Mouse (Mus musculus) neural tube, embryonic 11.5 days (tissue): Measurements from ENCODE around the gene Scnn1b. TPM values are rescaled to one million over a fixed set of nuclear protein-coding genes. Genes with fewer than 3 reads are reported as not detected.

Source experiments
- ATAC-seq: fragments of 200-750 bp; cut with Nextera tagmentation; 2 replicates; pipeline ENCODE4 v1.8.0; 2017; ENCODE audit warnings: moderate number of reproducible peaks, mild to moderate bottlenecking, moderate TSS enrichment, moderate library complexity; ENCODE audit not compliant: insufficient read depth, low FRiP score, low TSS enrichment
- DNase-seq: peaks from one replicate; pipeline ENCODE4 v3.0.0-alpha.2; 2015; ENCODE audit warnings: low spot score
- H3K27ac ChIP-seq: fragments of 300-500 bp; sonication (generic); 2 replicates; pipeline ENCODE4 v1.5.1; 2014; ENCODE audit warnings: low read depth, mild to moderate bottlenecking, low read length
- H3K27me3 ChIP-seq: fragments of 300-500 bp; sonication (generic); 2 replicates; pipeline ENCODE4 v1.6.1; 2014; ENCODE audit warnings: mild to moderate bottlenecking, low read length, mixed read lengths; ENCODE audit not compliant: control insufficient read depth, insufficient read depth
- H3K36me3 ChIP-seq: fragments of 300-500 bp; sonication (generic); 2 replicates; pipeline ENCODE4 v1.6.1; 2014; ENCODE audit warnings: mild to moderate bottlenecking, low read length, moderate library complexity, mixed read lengths; ENCODE audit not compliant: control insufficient read depth, insufficient read depth
- H3K4me1 ChIP-seq: fragments of 300-500 bp; sonication (generic); 2 replicates; pipeline ENCODE4 v1.6.1; 2014; ENCODE audit warnings: low read length, mixed read lengths; ENCODE audit not compliant: control insufficient read depth, insufficient read depth
- H3K4me2 ChIP-seq: fragments of 300-500 bp; sonication (generic); 2 replicates; pipeline ENCODE4 v1.6.1; 2014; ENCODE audit warnings: low read depth, mild to moderate bottlenecking, moderate library complexity
- H3K4me3 ChIP-seq: fragments of 300-500 bp; sonication (generic); 2 replicates; pipeline ENCODE4 v1.5.1; 2014; ENCODE audit warnings: low read depth, low read length
- H3K9ac ChIP-seq: fragments of 300-500 bp; sonication (generic); 2 replicates; pipeline ENCODE4 v1.6.1; 2014; ENCODE audit warnings: mild to moderate bottlenecking, low read length
- H3K9me3 ChIP-seq: fragments of 300-500 bp; sonication (generic); 2 replicates; pipeline ENCODE4 v1.6.1; 2016; ENCODE audit warnings: low read length; ENCODE audit not compliant: control insufficient read depth
- WGBS: fragments of 180-500 bp; shearing (Covaris S2); extraction: QIAGEN DNeasy Blood & Tissue Kit; methylation state at CpG from one replicate; pipeline ENCODE4 v1.1.7; 2014; 5-methylcytosine and 5-hydroxymethylcytosine counted together
- polyA plus RNA-seq: library from polyadenylated mRNA; unstranded; fragments of >200 nt; fragmentation: Nextera tagmentation; extraction: Ambion mirVana; gene quantifications from 2 replicates; pipeline ENCODE4 v1.2.1, GENCODE M21; 2014

Scnn1b gene
- polyA plus RNA-seq, 1 experiment from 2014 or later = 0.19 TPM

GRCm38 (mm10) chr7:121899940-121900339 is 35.1 kb downstream of the Scnn1b start:
- no peaks in the 10 kb centered on the region for H3K9me3 ChIP-seq
- H3K9ac ChIP-seq = no peak overlapping the region; the same call in 1 of the 2 replicates
- no peaks in the 10 kb centered on the region for H3K36me3 ChIP-seq
- H3K4me3 ChIP-seq = no peak overlapping the region
- 8% methylated on average over 7 of the region's 7 CpGs for WGBS
- H3K27ac ChIP-seq = no peak overlapping the region
- DNase-seq (peak; percentile 39), ATAC-seq (no peak)
- no peaks in the 10 kb centered on the region for H3K27me3 ChIP-seq
- peak overlapping the region; percentile 27 for H3K4me2 ChIP-seq
- no peaks in the 10 kb centered on the region for H3K4me1 ChIP-seq

GRCm38 (mm10) chr7:121902757-121903411 is 38.0 kb downstream of the Scnn1b start:
- no peak overlapping the region for H3K4me2 ChIP-seq
- H3K9ac ChIP-seq = no peak overlapping the region
- no peaks in the 10 kb centered on the region for H3K4me1 ChIP-seq
- no peaks in the 10 kb centered on the region for H3K36me3 ChIP-seq
- WGBS = 83% methylated on average over 8 of the region's 8 CpGs
- H3K27me3 ChIP-seq = no peaks in the 10 kb centered on the region
- no peak overlapping the region for H3K27ac ChIP-seq
- no peak for ATAC-seq
- no peaks in the 10 kb centered on the region for H3K9me3 ChIP-seq
- no peak overlapping the region for H3K4me3 ChIP-seq
- no peak for DNase-seq

GRCm38 (mm10) chr7:121906879-121907278 is 42.0 kb downstream of the Scnn1b start:
- no peaks in the 10 kb centered on the region for H3K9me3 ChIP-seq
- no peaks in the 10 kb centered on the region for H3K4me1 ChIP-seq
- no peak overlapping the region for H3K27ac ChIP-seq
- H3K4me3 ChIP-seq = no peak overlapping the region
- no peak overlapping the region for H3K9ac ChIP-seq
- H3K4me2 ChIP-seq = no peak overlapping the region
- ATAC-seq = no peak
- DNase-seq = no peak
- no peaks in the 10 kb centered on the region for H3K36me3 ChIP-seq
- no peaks in the 10 kb centered on the region for H3K27me3 ChIP-seq
- WGBS = 85% methylated on average over 4 of the region's 4 CpGs

DNA sequence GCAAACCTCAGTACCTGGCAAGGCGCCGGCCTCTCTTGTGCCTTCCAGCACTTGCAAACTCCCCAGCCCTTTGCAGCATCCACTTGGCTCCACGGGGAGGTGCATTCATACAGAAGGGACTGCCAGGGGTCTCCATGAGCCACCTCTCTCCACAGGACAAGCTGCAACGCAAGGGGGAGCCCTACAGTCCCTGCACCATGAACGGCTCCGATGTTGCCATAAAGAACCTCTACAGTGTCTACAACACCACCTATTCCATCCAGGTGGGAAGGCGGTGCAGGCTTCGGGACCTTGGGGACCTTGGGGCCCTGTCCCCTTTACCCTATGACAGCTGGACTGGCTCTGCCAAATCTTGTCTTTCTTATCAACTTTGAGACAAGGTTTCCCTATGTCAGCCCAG is 47.4 kb downstream of the Scnn1b start:
- WGBS = 78% methylated on average over 8 of the region's 8 CpGs
- Histone ChIP-seq H3K27me3 (no peaks in the 10 kb centered on the region), H3K27ac (no peak overlapping the region), H3K9me3 (no peaks in the 10 kb centered on the region), H3K36me3 (no peaks in the 10 kb centered on the region), H3K4me3 (no peak overlapping the region), H3K4me1 (no peaks in the 10 kb centered on the region), H3K9ac (no peak overlapping the region), H3K4me2 (no peak overlapping the region)
- ATAC-seq (no peak), DNase-seq (no peak)

- no peak for DNase-seq
- H3K9me3 ChIP-seq = no peaks in the 10 kb centered on the region
- no peak overlapping the region for H3K4me3 ChIP-seq
- no peaks in the 10 kb centered on the region for H3K27me3 ChIP-seq
- no peaks in the 10 kb centered on the region for H3K4me1 ChIP-seq
- H3K36me3 ChIP-seq = no peaks in the 10 kb centered on the region
- WGBS = 74% methylated on average over 6 of the region's 6 CpGs
- no peak for ATAC-seq
- no peak overlapping the region for H3K27ac ChIP-seq
- no peak overlapping the region for H3K4me2 ChIP-seq
- H3K9ac ChIP-seq = no peak overlapping the region
Measured at GRCm38 (mm10) chr7:121913944-121914343, 49.1 kb downstream of the Scnn1b start.

GRCm38 (mm10) chr7:121924361-121924760 is 59.5 kb downstream of the Scnn1b start:
- WGBS = 95% methylated on average over 7 of the region's 7 CpGs
- Histone ChIP-seq H3K4me3 (no peak overlapping the region), H3K36me3 (no peaks in the 10 kb centered on the region), H3K9ac (no peak overlapping the region), H3K27me3 (no peaks in the 10 kb centered on the region), H3K9me3 (no peaks in the 10 kb centered on the region), H3K27ac (no peak overlapping the region), H3K4me1 (no peaks in the 10 kb centered on the region), H3K4me2 (no peak overlapping the region)
- DNase-seq (no peak), ATAC-seq (no peak)

GRCm38 (mm10) chr7:121927882-121928281 is 63.0 kb downstream of the Scnn1b start:
- H3K4me3 ChIP-seq = no peak overlapping the region
- no peaks in the 10 kb centered on the region for H3K27me3 ChIP-seq
- H3K4me2 ChIP-seq = no peak overlapping the region
- WGBS = 93% methylated on average over 2 of the region's 2 CpGs
- H3K9ac ChIP-seq = no peak overlapping the region
- DNase-seq = no peak
- no peaks in the 10 kb centered on the region for H3K9me3 ChIP-seq
- H3K27ac ChIP-seq = no peak overlapping the region
- H3K36me3 ChIP-seq = no peaks in the 10 kb centered on the region
- ATAC-seq = no peak
- H3K4me1 ChIP-seq = no peaks in the 10 kb centered on the region

GRCm38 (mm10) chr7:121931246-121931645 is 66.4 kb downstream of the Scnn1b start:
- DNase-seq = no peak
- H3K9ac ChIP-seq = no peak overlapping the region
- WGBS = 68% methylated on average over 7 of the region's 7 CpGs
- H3K4me1 ChIP-seq = no peaks in the 10 kb centered on the region
- no peak for ATAC-seq
- H3K36me3 ChIP-seq = no peaks in the 10 kb centered on the region
- no peak overlapping the region for H3K4me2 ChIP-seq
- H3K27me3 ChIP-seq = no peaks in the 10 kb centered on the region
- no peak overlapping the region for H3K4me3 ChIP-seq
- H3K9me3 ChIP-seq = no peaks in the 10 kb centered on the region
- H3K27ac ChIP-seq = no peak overlapping the region

- H3K4me1 ChIP-seq = no peaks in the 10 kb centered on the region
- no peaks in the 10 kb centered on the region for H3K9me3 ChIP-seq
- H3K36me3 ChIP-seq = no peaks in the 10 kb centered on the region
- ATAC-seq (no peak), DNase-seq (no peak)
- no peak overlapping the region for H3K4me3 ChIP-seq
- H3K4me2 ChIP-seq = no peak overlapping the region
- H3K27me3 ChIP-seq = no peaks in the 10 kb centered on the region
- H3K9ac ChIP-seq = no peak overlapping the region
- 86% methylated on average over 6 of the region's 6 CpGs for WGBS
- H3K27ac ChIP-seq = no peak overlapping the region
Measured at GRCm38 (mm10) chr7:121933675-121934074, 68.8 kb downstream of the Scnn1b start.
